Mouse (Mus musculus): ENCODE data around the gene Zfp677. TPM values are rescaled to one million over a fixed set of nuclear protein-coding genes. Genes with fewer than 3 reads are reported as not detected.

Zfp677 gene
- polyA plus RNA-seq (2017; shearing (Covaris generic)) = 23.8 TPM

GRCm38 (mm10) chr17:21383391-21384056, at the start of gene Zfp677:
Gene Zfp677, plus strand, starts transcription at chr17:21383748.

GRCm38 (mm10) chr17:21422664-21423599, 39.4 kb downstream of the Zfp677 start, which contains the start of gene Zfp54:
Gene Zfp54, plus strand, starts transcription at chr17:21423227.

Other genes with a start within 250 kb of the Zfp677 start
- not detected for gene Vmn1r234, start 157.7 kb upstream of the Zfp677 start, polyA plus RNA-seq (2017; shearing (Covaris generic))
- gene Vmn1r235, start 127.3 kb upstream of the Zfp677 start, polyA plus RNA-seq (2017; shearing (Covaris generic)) = not detected
- gene Vmn1r236, start 100.8 kb upstream of the Zfp677 start, polyA plus RNA-seq (2017; shearing (Covaris generic)) = not detected
- gene Vmn1r237, start 71.9 kb upstream of the Zfp677 start, polyA plus RNA-seq (2017; shearing (Covaris generic)) = not detected
- 13.3 TPM for gene Zfp54, start 39.5 kb downstream of the Zfp677 start, polyA plus RNA-seq (2017; shearing (Covaris generic))
- gene Zfp51, start 66.6 kb downstream of the Zfp677 start, polyA plus RNA-seq (2017; shearing (Covaris generic)) = 47.8 TPM
- gene Zfp53, start 105.2 kb downstream of the Zfp677 start, polyA plus RNA-seq (2017; shearing (Covaris generic)) = 65.7 TPM
- gene Zfp52, start 151.8 kb downstream of the Zfp677 start, polyA plus RNA-seq (2017; shearing (Covaris generic)) = 22.9 TPM
- gene Zfp948, start 183.3 kb downstream of the Zfp677 start, polyA plus RNA-seq (2017; shearing (Covaris generic)) = 5.6 TPM